Comparison of ENCODE assay signal across 9 mouse cellular contexts in the genomic region with DNA sequence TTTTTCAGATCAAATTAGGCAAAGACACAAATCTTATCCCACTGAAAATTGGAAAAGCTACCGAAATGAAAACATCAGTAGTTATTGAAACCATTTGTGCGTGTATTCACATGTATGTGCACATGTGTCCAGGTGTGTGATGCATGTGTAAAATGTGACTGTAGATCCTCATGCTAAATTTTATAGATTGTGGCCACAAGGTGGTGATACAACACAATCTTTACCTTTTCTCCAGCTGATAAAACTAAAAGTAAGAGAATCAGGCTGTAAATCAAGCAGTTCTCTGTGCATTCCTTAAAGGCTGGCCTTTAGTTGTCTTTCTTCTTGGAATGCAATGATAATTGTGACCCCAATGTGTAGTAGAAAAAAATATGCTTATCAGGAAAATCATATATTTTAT. TPM values are rescaled to one million over a fixed set of nuclear protein-coding genes. Genes with fewer than 3 reads are reported as not detected.
DNase-seq lines count a peak whose midpoint lies in the region; ATAC-seq and TF ChIP-seq lines count a peak whose summit lies in the region.
"Had no signal": no experiment of that assay in that cellular context is flagged by ENCODE, and none has a peak within 500 bp of the region (broad histone marks: within the 10 kb centered on the region; RNA-seq: fewer than 3 reads in every experiment).

No protein-coding gene starts in this region.

- no peak for TF ChIP-seq EP300 in heart, postnatal 0 days (IDR thresholded peaks at IDR 0.05; ENCODE audit: low read depth)

- no peak overlapping the region for H3K4me3 ChIP-seq in heart, postnatal 0 days (ENCODE audit: low read depth, low read length)
- H3K4me3 ChIP-seq in heart, embryonic 10.5 days: no peak overlapping the region
- no peak overlapping the region for H3K4me3 ChIP-seq in neural tube, embryonic 11.5 days (ENCODE audit: low read depth, low read length)
- H3K4me3 ChIP-seq in neural tube, embryonic 15.5 days (replicated peaks): no peak overlapping the region
- H3K4me3 ChIP-seq: hindbrain, embryonic 15.5 days had no signal

- H3K27ac ChIP-seq in heart, postnatal 0 days (ENCODE audit: low read depth): no peak overlapping the region
- H3K27ac ChIP-seq in heart, embryonic 10.5 days: no peak overlapping the region
- H3K27ac ChIP-seq in neural tube, embryonic 11.5 days (ENCODE audit: low read depth, low read length): no peak overlapping the region
- H3K27ac ChIP-seq in neural tube, embryonic 15.5 days (replicated peaks): no peak overlapping the region
- H3K27ac ChIP-seq: hindbrain, embryonic 15.5 days had no signal

- H3K4me1 ChIP-seq in heart, postnatal 0 days (ENCODE audit: control insufficient read depth, insufficient read depth): no peaks in the 10 kb centered on the region
- H3K4me1 ChIP-seq in heart, embryonic 10.5 days: no peaks in the 10 kb centered on the region
- H3K4me1 ChIP-seq in neural tube, embryonic 11.5 days (ENCODE audit: control insufficient read depth, insufficient read depth, low read length): no peaks in the 10 kb centered on the region
- no peaks in the 10 kb centered on the region for H3K4me1 ChIP-seq in neural tube, embryonic 15.5 days
- H3K4me1 ChIP-seq: hindbrain, embryonic 15.5 days had no signal

- no peak for ATAC-seq in heart, postnatal 0 days (ENCODE audit: insufficient read depth, low read depth)
- no peak for ATAC-seq in neural tube, embryonic 11.5 days (ENCODE audit: insufficient read depth, low FRiP score, low TSS enrichment)
- ATAC-seq in neural tube, embryonic 15.5 days (ENCODE audit: low FRiP score): no peak

- no peak overlapping the region for H3K4me2 ChIP-seq in heart, postnatal 0 days (ENCODE audit: low read depth, low read length)
- H3K4me2 ChIP-seq in neural tube, embryonic 11.5 days (ENCODE audit: low read depth): no peak overlapping the region
- no peak overlapping the region for H3K4me2 ChIP-seq in neural tube, embryonic 15.5 days
- H3K4me2 ChIP-seq: hindbrain, embryonic 15.5 days had no signal

- H3K36me3 ChIP-seq in heart, postnatal 0 days (replicated peaks; ENCODE audit: control insufficient read depth, insufficient read depth, low read length): no peaks in the 10 kb centered on the region
- H3K36me3 ChIP-seq in heart, embryonic 10.5 days: no peaks in the 10 kb centered on the region
- no peaks in the 10 kb centered on the region for H3K36me3 ChIP-seq in neural tube, embryonic 11.5 days (ENCODE audit: control insufficient read depth, insufficient read depth, low read length)
- no peaks in the 10 kb centered on the region for H3K36me3 ChIP-seq in neural tube, embryonic 15.5 days
- H3K36me3 ChIP-seq: hindbrain, embryonic 15.5 days had no signal

- no peaks in the 10 kb centered on the region for H3K9me3 ChIP-seq in heart, postnatal 0 days (replicated peaks; ENCODE audit: control insufficient read depth, low read length)
- no peaks in the 10 kb centered on the region for H3K9me3 ChIP-seq in heart, embryonic 10.5 days
- no peaks in the 10 kb centered on the region for H3K9me3 ChIP-seq in neural tube, embryonic 11.5 days (ENCODE audit: control insufficient read depth, low read length)
- no peaks in the 10 kb centered on the region for H3K9me3 ChIP-seq in neural tube, embryonic 15.5 days (replicated peaks)
- H3K9me3 ChIP-seq: hindbrain, embryonic 15.5 days had no signal

- H3K27me3 ChIP-seq in heart, postnatal 0 days (ENCODE audit: control insufficient read depth, insufficient read depth, low read length): no peaks in the 10 kb centered on the region
- H3K27me3 ChIP-seq in heart, embryonic 10.5 days (ENCODE audit: insufficient read depth, poor library complexity, severe bottlenecking): no peaks in the 10 kb centered on the region
- no peaks in the 10 kb centered on the region for H3K27me3 ChIP-seq in neural tube, embryonic 11.5 days (ENCODE audit: control insufficient read depth, insufficient read depth, low read length)
- H3K27me3 ChIP-seq in neural tube, embryonic 15.5 days (replicated peaks): no peaks in the 10 kb centered on the region
- H3K27me3 ChIP-seq: hindbrain, embryonic 15.5 days had no signal

- WGBS in heart, postnatal 0 days: 47% methylated on average over 2 of the region's 2 CpGs
- 40% methylated on average over 2 of the region's 2 CpGs for WGBS in heart, embryonic 10.5 days
- 62% methylated on average over 2 of the region's 2 CpGs for WGBS in neural tube, embryonic 11.5 days
- 73% methylated on average over 2 of the region's 2 CpGs for WGBS in neural tube, embryonic 15.5 days

- peak; percentile 61 for DNase-seq in heart, postnatal 0 days (ENCODE audit: low spot score)
- DNase-seq in heart, embryonic 10.5 days (ENCODE audit: low spot score): no peak
- DNase-seq in neural tube, embryonic 11.5 days (ENCODE audit: low spot score): peak; percentile 26
- peak; percentile 53 for DNase-seq in embryo, embryonic 9.5 days (ENCODE audit: extremely low spot score)
- DNase-seq in skeletal muscle tissue, adult 2 months (ENCODE audit: low read depth, low spot score): peak; percentile 21
- no peak for DNase-seq in urinary bladder, postnatal 25 days (ENCODE audit: low spot score)
- no peak for DNase-seq in spleen, postnatal 36 days (ENCODE audit: low spot score in 2 of 2)

- no peak overlapping the region for H3K9ac ChIP-seq in heart, postnatal 0 days (replicated peaks; ENCODE audit: low read depth, low read length)
- no peak overlapping the region for H3K9ac ChIP-seq in neural tube, embryonic 11.5 days (ENCODE audit: low read length)
- H3K9ac ChIP-seq in neural tube, embryonic 15.5 days (replicated peaks): no peak overlapping the region
- H3K9ac ChIP-seq: hindbrain, embryonic 15.5 days had no signal

- TF ChIP-seq CTCF in heart, postnatal 0 days (IDR thresholded peaks at IDR 0.05; ENCODE audit: low read depth): peak; percentile 65

RNA-seq across cellular contexts. Expression of a gene that starts 34.0 kb away (rescaled TPM):
- 1.2 TPM in 1 of 2 replicates, not detected in the other for total RNA-seq in heart, postnatal 0 days (2014; rRNA removed; ENCODE audit: low replicate concordance)
- polyA plus RNA-seq in heart, postnatal 0 days (2015; fragmentation: Nextera tagmentation; extraction: Ambion mirVana): not detected in 2 replicates
- not detected in 2 replicates for polyA plus RNA-seq in heart, embryonic 10.5 days (2016; fragmentation: Nextera tagmentation; extraction: Ambion mirVana)
- not detected in 2 replicates for polyA plus RNA-seq in neural tube, embryonic 11.5 days (2014; fragmentation: Nextera tagmentation; extraction: Ambion mirVana)
- polyA plus RNA-seq in neural tube, embryonic 15.5 days (2015; fragmentation: Nextera tagmentation; extraction: Ambion mirVana): not detected in 2 replicates
- polyA plus RNA-seq: hindbrain, embryonic 15.5 days had no signal

Comparison
In these comparisons a context has a peak if more than half of its experiments do, and no peak if none do; other contexts are left out.
1. DNase-seq: peak in heart, postnatal 0 days (single experiment), neural tube, embryonic 11.5 days (single experiment), embryo, embryonic 9.5 days (single experiment) and skeletal muscle tissue, adult 2 months (single experiment); none in heart, embryonic 10.5 days (single experiment), urinary bladder, postnatal 25 days (single experiment) and spleen, postnatal 36 days (0 of 2).